Mouse (Mus musculus) telencephalon, adult 2 months (tissue): ENCODE measurements around the gene Pnmal2.

Source experiments
- DNase-seq: peaks from one replicate; pipeline ENCODE4 v3.0.0-alpha.2; 2011; ENCODE audit warnings: low read depth, low spot score

Gene Pnmal2

DNA sequence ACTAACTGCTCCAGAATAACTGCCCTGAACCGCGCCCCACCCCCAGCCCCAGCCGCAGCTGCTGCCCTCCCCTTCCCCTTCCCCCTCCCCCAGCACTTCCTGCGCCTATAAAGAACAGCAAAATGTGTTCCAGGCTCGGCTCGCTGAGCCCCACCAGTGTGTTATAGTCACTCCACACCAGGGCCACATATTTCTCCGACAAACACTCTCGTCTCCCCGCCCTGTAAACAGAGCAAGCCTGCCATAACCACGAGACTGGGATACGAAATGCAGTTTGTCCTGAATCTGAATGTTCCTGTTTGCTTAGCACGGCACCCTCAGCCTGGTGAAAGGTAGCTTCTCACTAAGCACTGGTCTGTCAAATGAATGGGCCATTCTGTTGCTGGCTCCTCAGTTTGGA is 35.9 kb downstream of the Pnmal2 start:
- DNase-seq, result no peak

DNA sequence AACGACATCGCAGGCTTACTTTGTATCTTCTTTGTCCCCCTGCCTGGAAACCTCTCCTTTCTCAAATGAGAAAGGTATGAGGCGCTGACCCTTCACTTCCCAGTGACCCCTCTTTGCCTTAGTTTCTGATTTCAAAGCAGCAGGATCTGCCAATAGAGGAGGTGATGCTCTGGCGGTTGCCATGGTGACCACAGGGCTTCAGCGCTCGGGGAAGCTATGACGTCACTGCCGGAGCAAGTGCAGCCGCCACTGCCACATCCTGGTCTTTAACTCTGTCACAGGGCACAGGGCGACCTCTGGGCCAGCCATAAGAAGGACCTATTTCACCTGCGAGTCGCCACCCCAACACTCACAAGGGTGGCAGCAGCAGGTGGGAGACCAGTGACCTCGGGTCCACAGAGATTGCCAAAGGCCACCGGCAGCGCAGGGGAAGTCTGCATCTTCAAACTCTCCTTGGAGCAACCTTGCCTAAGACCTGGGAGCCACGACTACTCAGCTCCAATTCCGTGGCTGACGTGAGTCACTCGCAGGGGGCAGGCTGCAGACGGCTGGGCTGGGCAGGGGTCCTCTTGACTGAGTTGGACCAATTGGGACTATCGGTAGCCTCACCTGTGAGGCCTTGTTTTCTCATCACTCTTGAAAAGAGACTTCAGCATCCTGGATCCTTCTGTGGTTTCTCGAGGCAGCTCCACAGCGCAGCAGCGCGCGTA is 38.5 kb downstream of the Pnmal2 start, which contains the start of gene Gm42372:
TSS of gene Gm42372 (plus strand) at position 228 of the 710 bp plus-strand sequence.
- DNase-seq, result peak; percentile 89

DNA sequence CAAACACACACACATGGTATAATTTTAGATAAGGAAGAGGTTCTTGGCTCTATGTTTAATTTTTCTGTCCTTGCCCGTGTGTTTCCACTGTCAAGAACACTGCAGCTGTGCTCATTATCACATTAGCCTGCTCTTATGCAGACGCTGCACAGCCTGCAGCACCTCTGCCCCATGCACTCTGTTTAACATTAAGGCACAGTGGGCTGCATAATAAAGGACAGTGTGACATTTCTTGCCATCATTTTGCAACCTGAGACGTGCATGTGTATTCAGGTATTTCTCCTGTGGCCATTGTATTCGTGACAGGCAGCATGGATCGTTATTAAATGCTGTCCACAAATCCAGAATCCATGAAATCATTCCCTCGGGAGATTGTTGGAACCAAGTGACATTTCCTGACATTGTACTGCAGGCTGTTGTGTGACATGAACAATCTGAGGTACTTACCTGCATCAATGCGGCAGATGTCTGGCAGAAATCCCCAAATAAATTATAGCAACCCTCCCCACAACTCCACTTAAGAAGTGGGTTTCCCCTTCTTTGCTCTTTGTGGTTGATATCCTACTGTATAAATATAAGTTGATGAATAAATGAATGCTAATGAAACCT is 43.2 kb downstream of the Pnmal2 start:
- DNase-seq, result no peak

DNA sequence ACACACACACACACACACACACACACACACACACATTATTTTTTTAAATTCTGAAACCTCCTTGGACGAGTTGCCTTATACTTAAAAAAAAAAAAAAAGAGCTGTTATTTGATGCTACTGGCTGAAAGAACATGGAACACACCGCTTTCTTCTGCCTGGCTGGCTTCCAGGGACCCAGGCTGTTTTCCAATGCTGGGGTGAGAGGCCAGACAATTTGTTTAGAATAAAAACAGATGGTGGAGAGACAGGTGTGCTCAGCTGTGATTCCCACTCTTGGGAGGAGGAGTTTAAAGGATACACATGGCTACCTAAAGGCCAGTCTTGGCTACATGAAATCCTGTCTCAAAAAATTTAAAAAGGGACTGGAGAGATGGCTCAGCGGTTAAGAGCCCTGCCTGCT is 43.9 kb downstream of the Pnmal2 start:
- no peak for DNase-seq

DNA sequence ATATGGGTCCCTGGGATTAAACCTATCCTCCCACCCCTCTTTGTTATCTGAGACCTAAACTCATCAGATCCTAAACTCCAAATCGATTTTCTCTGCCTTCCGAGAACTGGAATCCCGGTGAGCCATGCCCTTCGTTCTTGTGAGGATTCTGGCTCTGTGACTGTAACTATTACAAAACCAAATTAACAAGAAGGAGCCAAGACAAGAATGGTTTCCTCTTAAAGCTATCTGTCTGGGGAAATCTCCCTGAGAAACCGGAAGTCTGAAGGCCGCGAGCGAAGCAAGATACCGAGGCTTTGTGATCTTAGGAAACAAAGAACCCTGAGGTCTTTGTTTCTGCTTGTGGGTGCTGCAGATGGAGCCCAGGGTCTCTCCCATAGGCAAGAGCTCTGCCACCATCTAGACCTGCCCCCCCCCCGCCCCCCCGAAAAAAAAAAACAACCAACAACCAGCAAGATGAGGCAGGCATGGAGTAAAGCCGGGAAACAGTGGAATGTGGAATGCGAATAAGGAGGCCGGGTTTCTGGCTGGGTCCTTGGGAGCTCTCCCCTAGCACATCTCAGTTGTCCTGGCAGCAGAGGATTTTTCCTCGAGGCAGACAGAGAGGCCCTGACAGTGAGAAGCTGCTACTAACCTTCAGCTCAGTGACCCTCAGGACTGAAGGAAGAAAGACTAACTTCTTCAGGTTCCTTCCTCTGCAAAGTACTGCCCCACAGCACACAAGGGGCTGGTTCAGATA is 45.7 kb downstream of the Pnmal2 start:
- DNase-seq, result no peak

DNA sequence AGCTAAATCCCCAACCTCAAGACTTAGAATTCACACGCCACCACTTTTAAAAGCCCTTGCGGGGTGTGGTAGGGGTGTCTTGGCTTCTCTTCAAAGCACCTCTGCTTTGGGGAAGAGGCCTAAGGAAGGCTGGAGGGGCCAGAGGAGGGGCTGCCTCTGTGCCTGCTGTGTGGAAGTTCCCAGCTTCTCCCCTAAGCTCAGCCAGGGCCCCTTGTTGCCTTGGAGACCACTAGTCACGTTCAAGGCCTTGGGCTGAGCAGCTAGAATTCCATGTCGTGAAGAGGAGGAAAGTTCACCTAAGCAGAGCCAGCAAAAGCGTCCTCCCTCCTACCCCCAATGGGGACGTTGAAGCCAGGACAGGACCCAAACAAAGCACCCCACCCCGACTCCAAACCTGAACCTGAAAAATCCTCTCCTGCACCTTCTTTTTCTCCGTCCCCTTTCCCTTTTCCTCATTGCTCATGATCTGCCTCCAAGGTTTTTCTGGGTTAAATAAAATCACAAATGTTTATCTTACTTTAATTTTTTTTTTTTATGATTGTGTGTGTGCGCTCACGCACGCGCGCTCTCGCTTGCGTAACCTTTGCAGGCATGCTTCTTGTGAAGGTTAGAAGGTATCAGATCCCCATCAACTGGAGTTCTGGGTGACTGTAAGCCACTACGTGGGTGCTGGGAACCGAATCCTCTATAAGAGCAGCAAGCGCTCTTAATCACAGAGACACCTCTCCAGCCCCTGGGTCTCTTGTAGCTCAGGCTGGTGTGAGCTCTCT is 47.4 kb downstream of the Pnmal2 start:
- DNase-seq, result no peak

DNA sequence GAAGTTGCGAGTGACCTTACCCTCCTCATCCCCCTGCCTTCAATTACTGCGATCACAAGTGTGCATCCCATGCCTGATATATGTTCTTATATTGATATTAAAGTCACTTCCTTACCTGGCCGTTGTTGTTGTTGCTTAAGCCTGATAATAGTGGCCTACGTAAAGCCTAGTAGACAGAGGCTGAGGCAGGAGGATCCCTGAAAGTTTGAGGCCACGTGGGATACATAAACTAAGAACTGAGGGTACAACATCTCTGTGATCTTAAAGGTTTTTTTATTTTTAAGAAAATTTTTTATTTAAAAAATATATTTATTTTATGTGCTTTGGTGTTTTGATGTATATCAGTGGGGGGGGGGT is 47.9 kb downstream of the Pnmal2 start, which contains the start of gene Ccdc8:
TSS of gene Ccdc8 (plus strand) at position 258 of the 357 bp plus-strand sequence.
- DNase-seq, result no peak

DNA sequence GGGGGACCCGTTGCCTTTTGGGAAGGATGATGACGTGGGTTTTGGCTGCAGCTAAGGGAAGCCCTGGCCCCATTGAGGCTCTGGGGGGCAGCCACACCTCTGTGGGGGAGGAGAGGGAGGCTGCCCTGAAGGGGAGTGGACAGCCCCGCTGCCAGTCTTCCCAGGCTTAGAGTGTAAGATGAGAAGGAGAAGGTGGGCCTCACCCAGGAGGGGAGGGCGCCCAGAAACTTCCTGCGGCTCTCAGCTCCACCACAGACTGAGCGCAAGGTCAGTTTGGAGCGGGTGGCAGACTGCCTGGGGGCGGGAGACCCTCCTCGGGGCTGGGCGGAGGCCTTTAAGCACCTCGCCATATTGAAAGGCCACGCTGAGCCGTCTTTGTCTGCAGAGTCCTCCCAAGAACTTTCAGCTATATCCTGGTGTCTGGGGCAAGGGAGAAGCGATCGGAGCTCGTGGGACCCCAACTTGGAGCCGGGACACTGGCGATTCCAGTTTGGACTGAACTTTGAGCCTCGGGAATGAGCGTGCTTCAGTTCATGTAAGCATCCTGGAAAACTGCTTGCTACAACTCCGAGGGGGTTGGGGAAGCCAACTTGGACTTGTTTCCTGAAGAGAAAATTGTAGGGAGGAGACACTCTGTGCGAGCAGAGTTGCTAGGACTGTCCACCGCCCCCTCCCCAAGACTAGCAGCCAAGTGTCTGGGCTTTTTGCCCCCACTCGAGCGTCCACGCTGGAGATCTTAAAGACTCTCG is 49.3 kb downstream of the Pnmal2 start:
- no peak for DNase-seq

DNA sequence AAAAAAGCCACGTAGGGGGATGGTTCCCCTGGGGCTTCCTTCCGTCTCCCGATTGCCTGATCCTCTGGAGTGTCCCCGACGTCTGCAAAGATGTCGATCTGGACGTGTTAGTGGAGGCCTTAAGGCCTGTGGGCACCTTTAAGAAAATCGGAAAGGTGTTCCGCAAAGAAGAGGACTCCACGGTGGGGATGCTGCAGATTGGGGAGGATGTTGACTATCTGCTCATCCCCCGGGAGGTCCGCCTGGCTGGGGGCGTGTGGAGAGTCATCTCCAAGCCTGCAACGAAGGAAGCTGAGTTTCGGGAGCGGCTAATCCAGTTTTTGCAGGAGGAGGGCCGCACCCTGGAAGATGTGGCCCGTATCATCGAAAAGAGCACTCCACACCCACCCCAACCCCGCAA is 49.9 kb downstream of the Pnmal2 start:
- no peak for DNase-seq

DNA sequence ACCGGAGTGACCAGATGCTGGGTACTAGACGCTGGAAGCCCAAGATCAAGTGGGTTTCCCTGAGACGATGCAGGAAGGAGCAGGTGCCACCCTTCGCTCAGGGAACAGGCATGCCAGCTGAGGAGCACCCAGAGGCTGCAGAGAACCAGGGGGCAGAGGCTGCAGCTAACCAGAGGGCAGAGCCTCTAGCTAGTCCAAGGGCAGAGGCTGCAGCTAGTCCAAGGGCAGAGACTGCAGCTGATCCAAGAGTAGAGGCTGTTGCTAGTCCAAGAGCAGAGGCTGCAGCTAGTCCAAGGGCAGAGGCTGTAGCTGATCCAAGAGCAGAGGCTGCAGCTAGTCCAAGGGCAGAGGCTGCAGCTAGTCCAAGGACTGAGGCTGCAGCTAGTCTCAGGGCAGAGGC is 50.9 kb downstream of the Pnmal2 start:
- DNase-seq, result no peak
